Mouse (Mus musculus): ENCODE data around the gene Gm34653. TPM values are rescaled to one million over a fixed set of nuclear protein-coding genes. Genes with fewer than 3 reads are reported as not detected.

The Gm34653 gene
- total and polyA plus RNA-seq, 3 experiments, result not detected

DNA sequence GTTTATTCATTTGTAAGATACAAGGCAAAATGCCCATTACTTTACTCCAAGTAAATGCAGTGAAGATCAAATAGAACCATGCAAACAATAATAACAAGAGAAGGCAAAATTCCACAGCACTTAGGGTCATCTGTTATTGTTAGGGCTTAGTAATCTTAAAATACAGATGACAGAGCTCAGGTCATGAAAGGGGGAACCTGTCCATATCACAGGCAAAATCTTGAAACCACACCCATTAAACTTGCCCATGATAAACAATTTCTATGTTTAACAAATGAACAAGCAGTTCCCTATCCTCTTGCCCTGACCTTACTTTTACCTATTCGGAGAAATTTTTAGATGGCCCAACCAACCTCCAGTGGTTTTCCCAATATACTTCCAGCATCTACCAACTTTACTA is 23.2 kb upstream of the Gm34653 start:
- Histone ChIP-seq H3K4me3 (replicated peaks in 1 of 3; ENCODE audit: low read depth in 2 of 3, low read length in 2 of 3, poor library complexity in 1 of 3) (no peak overlapping the region), H3K4me2 (ENCODE audit: insufficient read depth, low read depth, poor library complexity, severe bottlenecking) (no peak overlapping the region), H3K4me1 (ENCODE audit: control insufficient read depth in 1 of 2, insufficient read depth in 2 of 2) (peaks cover 8 to 29% of the 10 kb centered on the region in 2 experiments), H3K27ac (ENCODE audit: insufficient read depth, low read depth) (no peak overlapping the region), H3K9me3 (replicated peaks; ENCODE audit: low read length) (no peaks in the 10 kb centered on the region), H3K27me3 (replicated peaks) (no peaks in the 10 kb centered on the region), H3K79me2 (replicated peaks; ENCODE audit: control insufficient read depth, extremely low read depth, insufficient read depth, poor library complexity, severe bottlenecking) (peaks cover 89% of the 10 kb centered on the region), H3K9ac (ENCODE audit: insufficient read depth, low read depth) (no peak overlapping the region), H3K36me3 (replicated peaks in 1 of 2; ENCODE audit: control insufficient read depth in 1 of 2, insufficient read depth in 1 of 2, low read length in 1 of 2) (peaks cover 50 to 94% of the 10 kb centered on the region in 2 experiments)
- TF ChIP-seq POLR2AphosphoS2 (IDR thresholded peaks at IDR 0.05; ENCODE audit: low read depth, low read length) (no peak), JUN (IDR thresholded peaks at IDR 0.05; ENCODE audit: insufficient read depth, low read depth, low read length) (no peak), ZMIZ1 (IDR thresholded peaks at IDR 0.05; ENCODE audit: low read depth, low read length) (no peak), GABPA (IDR thresholded peaks at IDR 0.05; ENCODE audit: insufficient replicate concordance, low read depth, low read length) (no peak), E2F4 (IDR thresholded peaks at IDR 0.05; ENCODE audit: insufficient replicate concordance, low read depth, low read length) (no peak), USF2 (conservative IDR thresholded peaks at IDR 0.05; ENCODE audit: low read depth, low read length) (no peak), MYC (IDR thresholded peaks at IDR 0.05; ENCODE audit: low read depth, low read length) (no peak), HCFC1 (IDR thresholded peaks at IDR 0.05; ENCODE audit: low read depth, low read length) (no peak), UBTF (IDR thresholded peaks at IDR 0.05; ENCODE audit: low read depth, low read length) (no peak)
- dilution Hi-C loops (cut with MboI; ENCODE audit: extremely low pct_ligation_motif_present, extremely low pct_unique_long_range_greater_than_20kb, low sequenced_read_pairs) (no loop called here), in situ Hi-C loops (cut with MboI; ENCODE audit: low pct_ligation_motif_present, low pct_unique_long_range_greater_than_20kb, low sequenced_read_pairs) (no loop called here)
- no peak for DNase-seq (ENCODE audit: extremely low read depth)

- H3K4me1 ChIP-seq (ENCODE audit: control insufficient read depth in 1 of 2, insufficient read depth in 2 of 2), result peaks cover 4 to 18% of the 10 kb centered on the region in 2 experiments; a peak in 3 of 4 replicates
- no peak for TF ChIP-seq MAZ (IDR thresholded peaks at IDR 0.05; ENCODE audit: low read depth, low read length)
- TF ChIP-seq ZKSCAN1 (IDR thresholded peaks at IDR 0.05; ENCODE audit: borderline replicate concordance, low read depth, low read length), result no peak
- no peak for TF ChIP-seq EP300 (IDR thresholded peaks at IDR 0.05; ENCODE audit: low read length)
- no peak for TF ChIP-seq ETS1 (conservative IDR thresholded peaks at IDR 0.05; ENCODE audit: low read depth, low read length)
- TF ChIP-seq CHD2 (IDR thresholded peaks at IDR 0.05; ENCODE audit: low read length), result no peak
- TF ChIP-seq USF2 (conservative IDR thresholded peaks at IDR 0.05; ENCODE audit: low read depth, low read length), result no peak
- no peak for TF ChIP-seq POLR2A (IDR thresholded peaks at IDR 0.05; ENCODE audit: low read depth, low read length)
- TF ChIP-seq PAX5 (IDR thresholded peaks at IDR 0.05; ENCODE audit: low read length), result no peak
- TF ChIP-seq ZC3H11A (IDR thresholded peaks at IDR 0.05; ENCODE audit: low read depth, low read length), result no peak
- TF ChIP-seq NRF1 (IDR thresholded peaks at IDR 0.05; ENCODE audit: low read depth, low read length), result no peak
- no peak for TF ChIP-seq MYC (IDR thresholded peaks at IDR 0.05; ENCODE audit: low read depth, low read length)
- TF ChIP-seq UBTF (IDR thresholded peaks at IDR 0.05; ENCODE audit: low read depth, low read length), result no peak
- TF ChIP-seq JUND (conservative IDR thresholded peaks at IDR 0.05; ENCODE audit: low read depth, low read length), result no peak
- TF ChIP-seq MAFK (IDR thresholded peaks at IDR 0.05; ENCODE audit: insufficient replicate concordance, low read length), result no peak
- TF ChIP-seq NELFE (IDR thresholded peaks at IDR 0.05; ENCODE audit: low read depth, low read length), result no peak
- no peak overlapping the region for H3K4me2 ChIP-seq (ENCODE audit: insufficient read depth, low read depth, poor library complexity, severe bottlenecking)
- peaks cover 49 to 93% of the 10 kb centered on the region in 2 experiments for H3K36me3 ChIP-seq (replicated peaks in 1 of 2; ENCODE audit: control insufficient read depth in 1 of 2, insufficient read depth in 1 of 2, low read length in 1 of 2)
- H3K9me3 ChIP-seq (replicated peaks; ENCODE audit: low read length), result no peaks in the 10 kb centered on the region
- dilution Hi-C loops (cut with MboI; ENCODE audit: extremely low pct_ligation_motif_present, extremely low pct_unique_long_range_greater_than_20kb, low sequenced_read_pairs), result no loop called here
- H3K4me3 ChIP-seq (replicated peaks in 1 of 3; ENCODE audit: low read depth in 2 of 3, low read length in 2 of 3, poor library complexity in 1 of 3), result no peak overlapping the region
- H3K79me2 ChIP-seq (replicated peaks; ENCODE audit: control insufficient read depth, extremely low read depth, insufficient read depth, poor library complexity, severe bottlenecking), result peaks cover 82% of the 10 kb centered on the region
- no peak for DNase-seq (ENCODE audit: extremely low read depth)
- H3K27ac ChIP-seq (ENCODE audit: insufficient read depth, low read depth), result no peak overlapping the region
- H3K9ac ChIP-seq (ENCODE audit: insufficient read depth, low read depth), result no peak overlapping the region
- in situ Hi-C loops (cut with MboI; ENCODE audit: low pct_ligation_motif_present, low pct_unique_long_range_greater_than_20kb, low sequenced_read_pairs), result no loop called here
- no peaks in the 10 kb centered on the region for H3K27me3 ChIP-seq (replicated peaks)
Observed at GRCm38 (mm10) chr2:34810775-34811174, 22.0 kb upstream of the Gm34653 start.
